Mouse (Mus musculus) forebrain, embryonic 13.5 days (tissue): ENCODE measurements around the gene Bace2. TPM values are rescaled to one million over a fixed set of nuclear protein-coding genes. Genes with fewer than 3 reads are reported as not detected.

Experiments
- ATAC-seq: fragments of 200-750 bp; cut with Nextera tagmentation; 2 replicates; pipeline ENCODE4 v1.8.0; 2017
- H3K27ac ChIP-seq: fragments of 300-500 bp; sonication (generic); 2 replicates; pipeline ENCODE4 v1.5.1; 2015; ENCODE audit warnings: inconsistent platforms, mild to moderate bottlenecking, moderate library complexity
- H3K27me3 ChIP-seq: fragments of 300-500 bp; sonication (generic); 2 replicates; pipeline ENCODE4 v1.6.1; 2015; ENCODE audit warnings: mild to moderate bottlenecking, inconsistent platforms
- H3K36me3 ChIP-seq: fragments of 300-500 bp; sonication (generic); 2 replicates; pipeline ENCODE4 v1.6.1; 2015; ENCODE audit warnings: mild to moderate bottlenecking, inconsistent platforms; ENCODE audit not compliant: poor library complexity, severe bottlenecking
- H3K4me1 ChIP-seq: fragments of 300-500 bp; sonication (generic); 2 replicates; pipeline ENCODE4 v1.6.1; 2015; ENCODE audit warnings: inconsistent platforms
- H3K4me2 ChIP-seq: fragments of 300-500 bp; sonication (generic); 2 replicates; pipeline ENCODE4 v1.6.1; 2015; ENCODE audit warnings: inconsistent platforms, mild to moderate bottlenecking, moderate library complexity
- H3K4me3 ChIP-seq: fragments of 300-500 bp; sonication (generic); 2 replicates; pipeline ENCODE4 v1.5.1; 2015; ENCODE audit warnings: mild to moderate bottlenecking, inconsistent platforms
- H3K9ac ChIP-seq: fragments of 300-500 bp; sonication (generic); 2 replicates; pipeline ENCODE4 v1.6.1; 2015; ENCODE audit warnings: mild to moderate bottlenecking, inconsistent platforms
- H3K9me3 ChIP-seq: fragments of 300-500 bp; sonication (generic); replicated peaks from 2 replicates; pipeline ENCODE4 v1.6.1; 2016; ENCODE audit warnings: inconsistent platforms
- WGBS: fragments of 180-500 bp; shearing (Covaris S2); methylation state at CpG from one replicate; pipeline ENCODE4 v1.1.7; 2015; 5-methylcytosine and 5-hydroxymethylcytosine counted together
- polyA plus RNA-seq: library from polyadenylated mRNA; unstranded; fragments of >200 nt; fragmentation: Nextera tagmentation; extraction: Ambion mirVana; gene quantifications from 2 replicates; pipeline ENCODE4 v1.2.1, GENCODE M21; 2015

Gene Bace2
- polyA plus RNA-seq, 1 experiment from 2014 or later, result 0.98 TPM

GRCm38 (mm10) chr16:97362231-97362888, 5.8 kb downstream of the Bace2 start:
- no peak for ATAC-seq
- 92% methylated on average over 8 of the region's 8 CpGs for WGBS

GRCm38 (mm10) chr16:97366141-97366540, 9.6 kb downstream of the Bace2 start:
- no peak for ATAC-seq
- H3K9me3 ChIP-seq, result no peaks in the 10 kb centered on the region
- H3K4me1 ChIP-seq, result no peaks in the 10 kb centered on the region
- H3K4me3 ChIP-seq, result no peak overlapping the region
- H3K27me3 ChIP-seq, result no peaks in the 10 kb centered on the region; the same call in 1 of the 2 replicates
- H3K27ac ChIP-seq, result no peak overlapping the region
- WGBS, result 52% methylated on average over 2 of the region's 2 CpGs
- no peaks in the 10 kb centered on the region for H3K36me3 ChIP-seq
- H3K9ac ChIP-seq, result no peak overlapping the region
- H3K4me2 ChIP-seq, result no peak overlapping the region

More at GRCm38 (mm10) chr16:97362231-97362888, 5.8 kb downstream of the Bace2 start:
- Histone ChIP-seq H3K27me3 (peaks cover 20% of the 10 kb centered on the region), H3K9me3 (no peaks in the 10 kb centered on the region), H3K4me3 (no peak overlapping the region), H3K4me2 (no peak overlapping the region), H3K9ac (no peak overlapping the region), H3K4me1 (peaks cover 9% of the 10 kb centered on the region), H3K27ac (no peak overlapping the region), H3K36me3 (no peaks in the 10 kb centered on the region)

- 87% methylated on average over 4 of the region's 4 CpGs for WGBS
- H3K4me3 ChIP-seq, result no peak overlapping the region
- H3K36me3 ChIP-seq, result no peaks in the 10 kb centered on the region
- H3K9me3 ChIP-seq, result no peaks in the 10 kb centered on the region
- H3K4me1 ChIP-seq, result no peaks in the 10 kb centered on the region
- no peaks in the 10 kb centered on the region for H3K27me3 ChIP-seq
- no peak overlapping the region for H3K9ac ChIP-seq
- no peak for ATAC-seq
- no peak overlapping the region for H3K4me2 ChIP-seq
- no peak overlapping the region for H3K27ac ChIP-seq
These were observed 13.7 kb downstream of the Bace2 start for GRCm38 (mm10) chr16:97370258-97370657.

- Histone ChIP-seq H3K36me3 (no peaks in the 10 kb centered on the region), H3K4me2 (no peak overlapping the region), H3K27ac (no peak overlapping the region), H3K27me3 (no peaks in the 10 kb centered on the region), H3K9me3 (no peaks in the 10 kb centered on the region), H3K4me3 (no peak overlapping the region), H3K9ac (no peak overlapping the region), H3K4me1 (no peaks in the 10 kb centered on the region)
- no peak for ATAC-seq
- WGBS, result 50% methylated on average over 2 of the region's 2 CpGs
These were observed 31.4 kb downstream of the Bace2 start for GRCm38 (mm10) chr16:97387955-97388354.

GRCm38 (mm10) chr16:97391289-97391688, 34.7 kb downstream of the Bace2 start:
- Histone ChIP-seq H3K27me3 (no peaks in the 10 kb centered on the region), H3K4me1 (no peaks in the 10 kb centered on the region), H3K9me3 (no peaks in the 10 kb centered on the region), H3K9ac (no peak overlapping the region), H3K27ac (no peak overlapping the region), H3K4me2 (no peak overlapping the region), H3K4me3 (no peak overlapping the region), H3K36me3 (no peaks in the 10 kb centered on the region)
- 80% methylated on average over 2 of the region's 2 CpGs for WGBS
- ATAC-seq, result no peak

GRCm38 (mm10) chr16:97391701-97392384, 35.3 kb downstream of the Bace2 start:
- H3K27me3 ChIP-seq, result no peaks in the 10 kb centered on the region
- WGBS, result 53% methylated on average over 3 of the region's 3 CpGs
- H3K9me3 ChIP-seq, result no peaks in the 10 kb centered on the region
- H3K9ac ChIP-seq, result no peak overlapping the region
- no peak for ATAC-seq
- H3K4me1 ChIP-seq, result no peaks in the 10 kb centered on the region
- no peaks in the 10 kb centered on the region for H3K36me3 ChIP-seq
- H3K27ac ChIP-seq, result no peak overlapping the region
- H3K4me3 ChIP-seq, result no peak overlapping the region
- no peak overlapping the region for H3K4me2 ChIP-seq

- Histone ChIP-seq H3K36me3 (no peaks in the 10 kb centered on the region), H3K4me2 (no peak overlapping the region), H3K9ac (no peak overlapping the region), H3K27ac (no peak overlapping the region), H3K9me3 (no peaks in the 10 kb centered on the region), H3K27me3 (no peaks in the 10 kb centered on the region), H3K4me1 (no peaks in the 10 kb centered on the region), H3K4me3 (no peak overlapping the region)
- no peak for ATAC-seq
- 91% methylated on average over 4 of the region's 4 CpGs for WGBS
These were observed 39.9 kb downstream of the Bace2 start for GRCm38 (mm10) chr16:97396436-97396835.

GRCm38 (mm10) chr16:97397945-97398531, 41.5 kb downstream of the Bace2 start:
- Histone ChIP-seq H3K4me1 (peaks cover 12% of the 10 kb centered on the region), H3K9ac (no peak overlapping the region), H3K27ac (no peak overlapping the region), H3K4me3 (no peak overlapping the region), H3K9me3 (no peaks in the 10 kb centered on the region), H3K27me3 (no peaks in the 10 kb centered on the region), H3K4me2 (no peak overlapping the region), H3K36me3 (no peaks in the 10 kb centered on the region)
- ATAC-seq, result no peak
- WGBS, result 95% methylated on average over 2 of the region's 2 CpGs

GRCm38 (mm10) chr16:97399991-97400390, 43.4 kb downstream of the Bace2 start:
- H3K27ac ChIP-seq, result no peak overlapping the region
- no peak overlapping the region for H3K9ac ChIP-seq
- H3K4me2 ChIP-seq, result no peak overlapping the region
- H3K36me3 ChIP-seq, result no peaks in the 10 kb centered on the region
- 92% methylated on average over 4 of the region's 4 CpGs for WGBS
- H3K4me3 ChIP-seq, result no peak overlapping the region
- H3K9me3 ChIP-seq, result no peaks in the 10 kb centered on the region
- no peak for ATAC-seq
- H3K4me1 ChIP-seq, result peaks cover 12% of the 10 kb centered on the region
- no peaks in the 10 kb centered on the region for H3K27me3 ChIP-seq

- Histone ChIP-seq H3K27ac (no peak overlapping the region), H3K4me1 (peaks cover 12% of the 10 kb centered on the region), H3K27me3 (no peaks in the 10 kb centered on the region), H3K9ac (no peak overlapping the region), H3K4me3 (no peak overlapping the region), H3K4me2 (no peak overlapping the region), H3K36me3 (no peaks in the 10 kb centered on the region), H3K9me3 (no peaks in the 10 kb centered on the region)
- no peak for ATAC-seq
These were observed 45.2 kb downstream of the Bace2 start for GRCm38 (mm10) chr16:97401741-97402140.

- 12% methylated on average over 4 of the region's 4 CpGs for WGBS
- Histone ChIP-seq H3K4me1 (peaks cover 12% of the 10 kb centered on the region), H3K9me3 (no peaks in the 10 kb centered on the region), H3K27ac (no peak overlapping the region), H3K4me2 (no peak overlapping the region), H3K9ac (no peak overlapping the region), H3K36me3 (no peaks in the 10 kb centered on the region), H3K27me3 (no peaks in the 10 kb centered on the region), H3K4me3 (no peak overlapping the region)
- no peak; the same call in 1 of the 2 replicates for ATAC-seq
These were observed 45.8 kb downstream of the Bace2 start for GRCm38 (mm10) chr16:97402213-97402785.

- WGBS, result 94% methylated on average over 5 of the region's 5 CpGs
- H3K4me1 ChIP-seq, result peaks cover 12% of the 10 kb centered on the region
- H3K4me3 ChIP-seq, result no peak overlapping the region
- no peaks in the 10 kb centered on the region for H3K36me3 ChIP-seq
- ATAC-seq, result no peak
- no peaks in the 10 kb centered on the region for H3K9me3 ChIP-seq
- H3K27ac ChIP-seq, result no peak overlapping the region
- H3K27me3 ChIP-seq, result no peaks in the 10 kb centered on the region
- H3K4me2 ChIP-seq, result no peak overlapping the region
- H3K9ac ChIP-seq, result no peak overlapping the region
These were observed 49.0 kb downstream of the Bace2 start for GRCm38 (mm10) chr16:97405476-97406012.
